Mouse (Mus musculus): ENCODE data around the gene Srd5a3.

The Srd5a3 gene

DNA sequence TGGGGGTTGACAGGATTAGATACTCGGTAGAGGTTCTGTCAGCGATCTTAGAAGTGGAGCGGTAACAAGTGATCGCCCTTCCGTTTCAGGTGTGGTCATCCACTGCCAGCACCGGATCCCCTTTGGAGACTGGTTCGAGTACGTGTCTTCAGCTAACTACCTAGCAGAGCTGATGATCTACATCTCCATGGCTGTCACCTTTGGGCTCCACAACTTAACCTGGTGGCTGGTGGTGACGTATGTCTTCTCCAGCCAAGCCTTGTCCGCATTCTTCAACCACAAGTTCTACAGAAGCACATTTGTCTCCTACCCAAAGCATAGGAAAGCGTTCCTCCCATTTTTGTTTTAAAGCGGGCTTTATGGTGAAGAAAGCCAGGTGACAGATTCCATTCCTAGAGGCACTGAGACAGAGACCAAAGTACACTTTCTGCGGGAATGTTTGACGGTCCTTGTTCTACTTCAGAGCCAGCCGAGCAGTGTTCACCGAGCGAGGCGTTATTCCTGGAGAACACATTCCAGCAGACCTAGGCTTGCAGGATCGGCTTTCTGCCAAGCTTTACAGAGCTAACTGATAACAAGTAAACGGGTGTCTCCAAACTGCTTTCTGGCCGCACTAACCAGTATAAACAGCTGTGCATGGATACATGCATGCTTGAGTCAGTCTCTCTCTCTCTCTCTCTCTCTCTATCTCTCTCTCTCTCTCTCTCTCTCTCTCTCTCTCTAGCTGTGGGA, 14.5 kb downstream of the Srd5a3 start:
- peak; percentile 41 for DNase-seq

- no peak for DNase-seq
These were observed 19.5 kb downstream of the Srd5a3 start for GRCm38 (mm10) chr5:76159555-76159954.

- DNase-seq: no peak
These were observed 20.0 kb downstream of the Srd5a3 start for GRCm38 (mm10) chr5:76160086-76160485.

DNA sequence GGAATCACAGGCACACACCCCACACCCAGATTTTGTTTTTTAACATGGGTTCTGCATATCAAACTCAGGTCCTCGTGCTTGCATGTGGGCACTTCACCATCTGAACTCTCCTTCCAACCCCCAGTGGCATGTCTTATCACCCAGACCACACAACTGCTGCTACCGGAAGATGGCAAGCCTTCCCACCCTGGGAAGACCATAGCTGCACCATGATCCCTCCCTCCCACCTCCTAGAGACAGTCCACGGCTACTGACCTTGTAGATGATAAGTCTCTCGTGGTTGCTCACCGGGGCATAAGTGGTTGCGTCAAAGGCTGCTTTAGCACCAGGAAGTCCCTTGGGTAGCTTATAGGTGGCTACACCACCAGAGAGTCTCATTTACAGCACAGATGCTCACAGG, 21.4 kb downstream of the Srd5a3 start:
- DNase-seq: no peak

- DNase-seq: no peak
These were observed 22.9 kb downstream of the Srd5a3 start for GRCm38 (mm10) chr5:76162926-76163325.

DNA sequence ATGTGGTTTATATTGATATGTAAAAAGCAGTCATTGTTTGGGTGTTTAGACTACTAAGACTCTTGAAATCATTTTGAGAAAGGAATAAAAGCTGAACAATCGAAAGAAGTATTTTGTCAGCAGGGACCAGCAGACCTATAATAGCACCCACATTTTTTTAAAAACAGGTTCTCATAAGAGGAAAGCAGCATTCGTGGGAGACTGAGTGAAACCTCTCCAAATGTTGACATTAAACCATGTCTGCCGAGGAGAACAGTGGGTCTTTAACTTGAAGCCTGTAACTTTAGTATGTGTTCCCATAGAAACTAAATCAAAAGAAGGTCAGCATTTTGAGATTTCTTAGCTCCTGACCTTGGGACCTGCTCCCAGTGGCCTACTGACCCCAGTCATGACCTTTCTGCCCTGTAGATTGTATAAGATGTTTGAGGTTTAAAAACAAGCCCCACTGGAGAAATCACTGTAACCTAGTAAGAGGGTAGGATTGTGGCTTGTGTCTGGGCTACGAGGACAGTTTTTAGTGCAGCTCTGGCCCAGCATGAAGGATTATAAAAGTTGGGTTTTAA, 23.8 kb downstream of the Srd5a3 start:
- DNase-seq: no peak

GRCm38 (mm10) chr5:76164827-76165226, 24.8 kb downstream of the Srd5a3 start:
- DNase-seq: no peak

DNA sequence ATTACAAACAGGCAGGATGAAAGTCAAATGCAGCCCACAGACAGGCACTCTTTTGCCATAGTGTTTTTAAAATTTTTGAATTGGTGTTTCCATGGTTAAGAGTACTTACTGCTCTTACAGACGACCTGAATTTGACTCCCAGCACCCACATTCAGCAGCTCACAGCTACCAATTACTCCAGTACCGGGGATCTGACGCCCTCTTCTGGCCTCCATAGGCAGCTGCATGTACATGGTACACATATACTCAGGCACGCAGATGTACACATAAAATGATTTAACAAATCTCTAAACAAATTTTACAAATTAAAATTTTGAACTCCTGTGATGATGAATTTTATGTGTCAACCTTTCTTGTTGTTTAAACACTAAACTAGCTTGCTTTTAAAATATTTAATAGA, 30.5 kb downstream of the Srd5a3 start:
- DNase-seq: no peak

- DNase-seq: no peak
These were observed 31.0 kb downstream of the Srd5a3 start for GRCm38 (mm10) chr5:76171039-76171438.

GRCm38 (mm10) chr5:76175051-76175450, 35.0 kb downstream of the Srd5a3 start:
- DNase-seq: no peak

GRCm38 (mm10) chr5:76176411-76176810, 36.3 kb downstream of the Srd5a3 start:
- DNase-seq: peak; percentile 47

DNA sequence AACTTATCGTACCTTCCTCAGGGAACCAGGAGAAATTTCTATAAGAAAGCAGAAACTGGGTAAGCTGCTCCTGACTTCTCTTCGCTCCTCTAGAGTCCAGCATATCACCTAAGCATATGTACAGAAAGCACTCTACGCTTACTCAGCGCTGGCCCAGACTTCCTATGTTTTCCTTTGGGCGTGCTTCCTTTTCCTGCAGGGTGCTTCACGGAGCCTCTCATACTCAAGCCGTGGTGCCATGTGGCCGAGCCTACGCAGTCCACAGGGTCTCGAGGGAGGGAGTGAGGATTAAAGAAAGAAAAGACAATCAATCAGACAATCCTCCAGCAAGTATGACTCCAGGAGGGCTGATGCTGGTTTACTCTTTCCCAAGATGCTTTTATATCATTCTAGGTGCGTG, 36.8 kb downstream of the Srd5a3 start:
- DNase-seq: peak; percentile 26

GRCm38 (mm10) chr5:76177664-76178063, 37.6 kb downstream of the Srd5a3 start:
- no peak for DNase-seq

DNA sequence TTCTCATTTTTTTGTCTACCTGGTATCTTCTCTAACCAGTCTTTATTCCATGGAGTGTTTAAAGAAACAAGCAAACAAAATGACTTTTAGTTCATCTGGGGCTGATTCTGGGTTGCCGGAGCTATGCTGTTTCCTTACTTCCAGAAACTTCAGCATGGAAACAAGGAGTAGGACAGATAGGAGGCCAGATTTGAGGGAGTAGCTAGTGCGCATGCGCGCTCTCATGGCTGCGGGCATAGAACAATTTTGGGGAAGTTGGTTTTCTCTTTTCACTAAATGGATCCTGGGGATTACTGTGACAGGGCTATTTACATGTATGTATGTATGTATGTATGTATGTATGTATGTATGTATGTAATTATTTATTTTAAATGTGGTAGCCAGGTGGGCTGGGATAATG, 39.1 kb downstream of the Srd5a3 start:
- no peak for DNase-seq

DNA sequence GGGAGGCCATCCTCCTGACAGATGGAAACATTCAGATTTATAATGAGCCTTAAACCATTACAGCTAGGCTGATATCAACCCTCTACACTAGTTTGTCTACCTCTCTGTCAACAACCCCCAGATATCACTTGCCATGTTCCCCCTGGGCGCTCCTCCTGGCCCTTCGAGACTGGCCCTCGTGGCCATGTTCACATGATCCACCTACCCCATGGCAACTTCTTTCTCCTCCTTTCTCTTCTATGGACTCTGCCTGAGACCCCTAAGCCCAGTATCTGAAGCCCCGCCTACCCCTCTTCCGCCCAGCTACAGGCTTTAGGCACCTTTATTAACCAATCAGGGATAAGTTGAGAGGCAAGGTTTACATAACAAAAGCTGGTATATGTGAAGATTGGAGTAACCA, 39.7 kb downstream of the Srd5a3 start:
- no peak for DNase-seq

- no peak for DNase-seq
These were observed 42.3 kb downstream of the Srd5a3 start for GRCm38 (mm10) chr5:76182326-76182725.

- DNase-seq: no peak
These were observed 43.1 kb downstream of the Srd5a3 start for GRCm38 (mm10) chr5:76183043-76183749.

DNA sequence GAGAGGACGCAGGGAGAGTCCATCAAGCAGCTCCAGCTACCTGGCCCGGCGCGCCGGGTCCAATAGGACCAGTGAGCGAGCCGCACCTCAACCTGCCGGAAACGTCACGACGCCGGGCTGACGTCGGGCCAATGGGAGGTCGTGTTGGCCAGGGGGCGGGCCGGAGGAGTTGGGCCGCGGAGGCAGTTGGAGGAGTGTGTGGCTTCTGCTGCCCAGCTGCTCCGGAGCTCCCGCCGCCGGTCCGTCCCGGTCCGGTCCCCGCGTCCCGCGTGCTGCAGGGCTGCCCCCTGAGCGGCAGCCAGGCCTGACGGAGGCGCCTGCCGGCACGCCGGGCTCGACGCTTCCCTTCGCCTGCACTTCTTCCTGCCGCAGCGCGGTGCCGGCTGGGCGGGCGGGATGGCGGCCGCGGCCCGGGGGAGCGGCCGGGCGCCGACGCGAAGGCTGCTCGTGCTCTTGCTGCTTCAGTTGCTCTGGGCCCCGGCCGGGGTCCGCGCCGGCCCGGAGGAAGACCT, 43.7 kb downstream of the Srd5a3 start, which contains the start of gene Tmem165:
TSS of gene Tmem165 (plus strand) at position 131 of the 512 bp plus-strand sequence.
- DNase-seq: peak; percentile 96

DNA sequence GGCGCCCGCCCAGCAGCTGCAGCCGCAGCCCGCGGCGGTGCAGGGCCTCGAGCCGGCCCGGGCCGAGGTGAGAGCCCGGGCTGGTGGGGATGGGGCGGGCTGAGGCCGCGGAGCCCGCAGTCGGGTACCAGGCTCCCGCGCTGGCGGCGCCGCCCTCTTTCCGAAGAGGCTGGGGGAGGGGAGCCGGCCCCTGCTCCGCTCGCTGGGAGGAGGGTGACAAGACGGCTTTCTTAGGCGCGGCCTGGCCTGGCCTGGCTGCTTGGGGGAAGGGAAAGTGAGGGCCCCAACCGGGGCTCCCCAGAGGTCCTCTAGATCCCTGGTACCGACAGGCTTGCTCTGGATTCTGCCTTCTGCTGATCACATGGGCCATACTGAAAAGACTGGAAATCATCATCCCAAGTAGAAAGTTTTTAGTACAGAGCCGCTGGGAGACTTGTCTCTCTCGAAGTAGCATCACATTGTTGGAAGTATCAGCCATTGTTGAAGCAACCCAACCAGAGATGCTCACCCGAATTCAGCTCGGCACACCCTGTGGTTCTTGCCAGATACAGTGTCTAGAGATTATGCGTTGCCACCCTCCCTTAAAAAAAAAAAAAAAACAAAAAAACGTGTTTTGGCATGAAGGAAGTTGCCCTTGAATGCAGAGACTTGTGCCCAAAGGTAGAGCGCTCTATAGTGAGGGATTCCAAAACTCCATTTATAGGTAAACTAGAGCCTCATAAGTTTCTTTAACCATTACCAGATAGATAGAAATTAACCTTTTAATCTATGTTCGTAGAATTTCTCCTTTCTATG, 44.4 kb downstream of the Srd5a3 start:
- peak; percentile 78 for DNase-seq

GRCm38 (mm10) chr5:76187885-76188284, 47.8 kb downstream of the Srd5a3 start:
- no peak for DNase-seq

GRCm38 (mm10) chr5:76190609-76191008, 50.5 kb downstream of the Srd5a3 start:
- no peak for DNase-seq

GRCm38 (mm10) chr5:76193075-76193474, 53.0 kb downstream of the Srd5a3 start:
- DNase-seq: no peak

- peak; percentile 83 for DNase-seq
These were observed 54.4 kb downstream of the Srd5a3 start for GRCm38 (mm10) chr5:76194377-76194945.

Data from lung, postnatal 36 days (tissue).